Mouse (Mus musculus) myocyte (in vitro differentiated cells): ENCODE data around the gene Ehbp1l1. TPM values are rescaled to one million over a fixed set of nuclear protein-coding genes. Genes with fewer than 3 reads are reported as not detected.
A peak's percentile ranks its signal among the peaks of the same experiment; 100 is the strongest.

Source experiments
- H3K27me3 ChIP-seq: one replicate; pipeline ENCODE4 v1.6.1; 2011; ENCODE audit not compliant: control insufficient read depth, insufficient read depth, insufficient read length
- H3K36me3 ChIP-seq: one replicate; pipeline ENCODE4 v1.6.1; 2011; ENCODE audit not compliant: control insufficient read depth, insufficient read depth
- H3K4me2 ChIP-seq: one replicate; pipeline ENCODE4 v1.6.1; 2011; ENCODE audit warnings: low read depth, control low read depth
- H3K4me3 ChIP-seq: one replicate; pipeline ENCODE4 v1.5.1; 2011; ENCODE audit warnings: mild to moderate bottlenecking, control low read depth, moderate library complexity
- H3K79me2 ChIP-seq: one replicate; pipeline ENCODE4 v1.6.1; 2011; ENCODE audit not compliant: control insufficient read depth, insufficient read depth
- H3ac ChIP-seq: one replicate; pipeline ENCODE4 v1.6.1; 2011; ENCODE audit not compliant: control insufficient read depth, insufficient read length
- CEBPB ChIP-seq: IDR thresholded peaks from 2 replicates; pipeline ENCODE4 v1.6.1; 2011; ENCODE audit warnings: mild to moderate bottlenecking, moderate library complexity; ENCODE audit not compliant: poor library complexity, insufficient read depth, severe bottlenecking
- E2F4 ChIP-seq: IDR thresholded peaks from one replicate; pipeline ENCODE4 v1.6.1; 2011; ENCODE audit warnings: mild to moderate bottlenecking, control low read depth, moderate library complexity; ENCODE audit not compliant: insufficient read depth
- MAX ChIP-seq: IDR thresholded peaks from one replicate; pipeline ENCODE4 v1.6.1; 2011; ENCODE audit warnings: low read depth, mild to moderate bottlenecking, control low read depth
- MYOD1 ChIP-seq, 3 experiments: IDR thresholded peaks; one replicate each; pipeline ENCODE4 v1.6.1; 2011; ENCODE audit warnings: control low read depth in 2 of 3, low read depth in 2 of 3, mild to moderate bottlenecking in 2 of 3, moderate library complexity in 1 of 3; ENCODE audit not compliant: insufficient read length in 2 of 3, control insufficient read depth in 1 of 3
- MYOG ChIP-seq, 3 experiments: IDR thresholded peaks; one replicate each; pipeline ENCODE4 v1.6.1; 2011; ENCODE audit warnings: control low read depth in 2 of 3, low read depth in 2 of 3, mild to moderate bottlenecking in 2 of 3; ENCODE audit not compliant: insufficient read length in 2 of 3, control insufficient read depth in 1 of 3, insufficient read depth in 1 of 3
- POLR2A ChIP-seq: IDR thresholded peaks from one replicate; pipeline ENCODE4 v1.6.1; 2011; ENCODE audit warnings: low read depth, mild to moderate bottlenecking, control low read depth, moderate library complexity; ENCODE audit not compliant: insufficient read length
- POLR2AphosphoS2 ChIP-seq: IDR thresholded peaks from one replicate; pipeline ENCODE4 v1.6.1; 2011; ENCODE audit warnings: low read depth, control low read depth; ENCODE audit not compliant: insufficient read length
- REST ChIP-seq: IDR thresholded peaks from one replicate; pipeline ENCODE4 v1.6.1; 2011; ENCODE audit warnings: mild to moderate bottlenecking, control low read depth, moderate library complexity; ENCODE audit not compliant: insufficient read depth, insufficient read length
- SRF ChIP-seq: IDR thresholded peaks from one replicate; pipeline ENCODE4 v1.6.1; 2011; ENCODE audit warnings: low read depth; ENCODE audit not compliant: control insufficient read depth, insufficient read length
- TCF12 ChIP-seq: IDR thresholded peaks from one replicate; pipeline ENCODE4 v1.6.1; 2011; ENCODE audit warnings: mild to moderate bottlenecking, control low read depth; ENCODE audit not compliant: poor library complexity, insufficient read depth, severe bottlenecking
- TCF3 ChIP-seq: IDR thresholded peaks from one replicate; pipeline ENCODE4 v1.6.1; 2011; ENCODE audit warnings: low read depth, control low read depth; ENCODE audit not compliant: insufficient read length
- USF1 ChIP-seq: IDR thresholded peaks from one replicate; pipeline ENCODE4 v1.6.1; 2011; ENCODE audit warnings: low read depth, mild to moderate bottlenecking, control low read depth, moderate library complexity
- polyA plus RNA-seq: library from polyadenylated mRNA; unstranded; fragments of >200 nt; fragmentation: generic; extraction: Trizol; gene quantifications from one replicate; pipeline ENCODE4 v1.2.1, GENCODE M21; 2012; ENCODE audit warnings: missing spikeins

Ehbp1l1 gene
- polyA plus RNA-seq, 1 experiment, result 97.4 TPM

DNA sequence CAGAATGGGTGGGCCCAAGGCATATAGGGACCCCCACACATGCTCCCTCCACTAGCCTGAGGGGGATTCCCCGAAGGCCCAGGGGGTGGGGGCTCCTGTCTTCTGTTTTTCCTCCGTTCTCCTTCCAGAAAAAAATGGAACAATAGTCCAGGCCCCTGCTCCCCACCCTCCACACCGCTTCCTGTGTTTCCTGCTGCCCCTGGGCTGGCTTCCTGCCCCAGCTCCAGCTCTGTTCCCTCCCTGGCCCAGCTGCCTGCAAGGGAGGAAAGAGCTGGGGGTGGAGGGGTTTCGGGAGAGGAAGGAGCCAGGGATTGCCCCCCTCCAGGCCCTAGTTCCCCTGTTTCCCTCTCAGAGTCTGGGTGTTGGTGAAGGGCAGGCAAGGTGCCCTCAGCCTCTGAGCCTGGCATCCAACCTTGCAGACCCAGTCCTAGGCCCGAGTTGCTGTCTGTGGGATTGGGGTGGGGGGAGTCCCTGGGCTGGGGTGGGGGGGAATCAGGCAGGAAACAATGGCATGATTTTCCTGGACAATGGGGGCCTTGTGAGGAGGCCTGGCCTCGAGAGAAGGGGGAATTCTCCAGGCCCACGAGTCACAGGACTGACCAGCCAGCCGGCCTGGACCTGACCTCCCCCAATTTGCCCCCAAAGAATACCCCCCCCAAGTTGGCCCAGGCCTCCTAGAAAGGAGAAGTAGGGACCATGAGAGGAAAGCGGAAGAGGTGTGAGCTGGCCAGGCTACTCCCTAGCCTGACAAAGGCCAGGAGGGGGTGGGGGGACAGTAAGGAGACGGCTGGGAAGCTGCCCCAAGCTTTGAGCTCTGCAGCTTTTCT is 33.8 kb downstream of the Ehbp1l1 start:
- TF ChIP-seq CEBPB (no peak), E2F4 (no peak), TCF3 (no peak), USF1 (no peak), MAX (no peak), MYOD1 (IDR thresholded peaks at IDR 0.05; ENCODE audit: control insufficient read depth in 1 of 3, insufficient read length in 2 of 3, low read depth in 2 of 3) (no peak), POLR2A (no peak), TCF12 (no peak), REST (no peak), POLR2AphosphoS2 (no peak), MYOG (IDR thresholded peaks at IDR 0.05; ENCODE audit: control insufficient read depth in 1 of 3, insufficient read depth in 1 of 3, insufficient read length in 2 of 3, low read depth in 2 of 3) (no peak), SRF (no peak)
- Histone ChIP-seq H3K4me3 (peak overlapping the region; percentile 94), H3K27me3 (no peaks in the 10 kb centered on the region), H3K36me3 (peaks cover 3% of the 10 kb centered on the region), H3K4me2 (peak overlapping the region; percentile 95), H3K79me2 (peaks cover 50% of the 10 kb centered on the region), H3ac (no peak overlapping the region)

DNA sequence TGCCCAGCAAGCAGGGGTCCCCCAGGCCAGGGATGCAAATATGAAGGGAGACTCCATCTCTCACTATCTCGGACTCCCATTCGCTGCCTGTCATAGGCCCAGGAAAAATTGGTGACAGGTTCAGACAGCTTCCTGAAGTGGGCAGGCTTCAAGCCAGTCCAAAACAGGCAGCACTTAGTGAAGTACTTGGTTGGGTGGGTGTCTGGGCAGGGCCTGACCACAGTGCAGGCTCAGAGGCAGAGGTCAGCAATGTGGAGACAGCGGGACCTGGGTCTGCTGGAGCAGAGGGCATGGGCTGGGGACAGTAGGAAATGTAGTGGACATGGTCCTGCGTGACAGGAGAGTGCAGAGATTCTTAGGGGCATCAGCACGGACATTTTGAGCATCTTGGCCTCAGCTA is 34.5 kb downstream of the Ehbp1l1 start:
- Histone ChIP-seq H3K4me2 (peak overlapping the region; percentile 95), H3ac (no peak overlapping the region), H3K36me3 (peaks cover 3% of the 10 kb centered on the region), H3K27me3 (no peaks in the 10 kb centered on the region), H3K4me3 (peak overlapping the region; percentile 94), H3K79me2 (peaks cover 52% of the 10 kb centered on the region)
- TF ChIP-seq TCF3, result no peak
- TF ChIP-seq USF1, result no peak
- TF ChIP-seq TCF12, result no peak
- TF ChIP-seq POLR2AphosphoS2, result no peak
- TF ChIP-seq MAX, result no peak
- no peak for TF ChIP-seq E2F4
- TF ChIP-seq CEBPB, result no peak
- TF ChIP-seq MYOG (IDR thresholded peaks at IDR 0.05; ENCODE audit: control insufficient read depth in 1 of 3, insufficient read depth in 1 of 3, insufficient read length in 2 of 3, low read depth in 2 of 3), result no peak
- no peak for TF ChIP-seq MYOD1 (IDR thresholded peaks at IDR 0.05; ENCODE audit: control insufficient read depth in 1 of 3, insufficient read length in 2 of 3, low read depth in 2 of 3)
- TF ChIP-seq REST, result no peak
- TF ChIP-seq SRF, result no peak
- no peak for TF ChIP-seq POLR2A

DNA sequence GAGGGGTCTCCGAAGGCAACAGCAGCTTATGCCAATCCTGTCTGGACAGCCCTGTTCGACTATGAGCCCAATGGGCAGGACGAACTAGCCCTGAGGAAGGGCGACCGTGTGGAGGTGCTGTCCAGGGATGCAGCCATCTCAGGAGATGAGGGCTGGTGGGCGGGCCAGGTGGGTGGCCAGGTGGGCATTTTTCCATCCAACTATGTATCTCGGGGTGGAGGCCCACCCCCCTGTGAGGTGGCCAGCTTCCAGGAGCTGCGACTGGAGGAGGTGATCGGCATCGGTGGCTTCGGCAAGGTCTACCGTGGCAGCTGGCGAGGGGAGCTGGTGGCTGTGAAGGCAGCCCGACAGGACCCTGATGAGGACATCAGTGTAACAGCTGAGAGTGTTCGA is 35.8 kb downstream of the Ehbp1l1 start:
- peaks cover 3% of the 10 kb centered on the region for H3K36me3 ChIP-seq
- no peaks in the 10 kb centered on the region for H3K27me3 ChIP-seq
- peak overlapping the region; percentile 22 for H3ac ChIP-seq
- peaks cover 52% of the 10 kb centered on the region for H3K79me2 ChIP-seq
- peak in 2 of 3 experiments; percentile 14 to 32 for TF ChIP-seq MYOG (IDR thresholded peaks at IDR 0.05; ENCODE audit: control insufficient read depth in 1 of 3, insufficient read depth in 1 of 3, insufficient read length in 2 of 3, low read depth in 2 of 3)
- peak in 1 of 3 experiments; percentile 18 for TF ChIP-seq MYOD1 (IDR thresholded peaks at IDR 0.05; ENCODE audit: control insufficient read depth in 1 of 3, insufficient read length in 2 of 3, low read depth in 2 of 3)
- TF ChIP-seq SRF, result no peak
- no peak for TF ChIP-seq TCF3
- no peak for TF ChIP-seq E2F4
- H3K4me2 ChIP-seq, result peak overlapping the region; percentile 95
- H3K4me3 ChIP-seq, result peak overlapping the region; percentile 94

DNA sequence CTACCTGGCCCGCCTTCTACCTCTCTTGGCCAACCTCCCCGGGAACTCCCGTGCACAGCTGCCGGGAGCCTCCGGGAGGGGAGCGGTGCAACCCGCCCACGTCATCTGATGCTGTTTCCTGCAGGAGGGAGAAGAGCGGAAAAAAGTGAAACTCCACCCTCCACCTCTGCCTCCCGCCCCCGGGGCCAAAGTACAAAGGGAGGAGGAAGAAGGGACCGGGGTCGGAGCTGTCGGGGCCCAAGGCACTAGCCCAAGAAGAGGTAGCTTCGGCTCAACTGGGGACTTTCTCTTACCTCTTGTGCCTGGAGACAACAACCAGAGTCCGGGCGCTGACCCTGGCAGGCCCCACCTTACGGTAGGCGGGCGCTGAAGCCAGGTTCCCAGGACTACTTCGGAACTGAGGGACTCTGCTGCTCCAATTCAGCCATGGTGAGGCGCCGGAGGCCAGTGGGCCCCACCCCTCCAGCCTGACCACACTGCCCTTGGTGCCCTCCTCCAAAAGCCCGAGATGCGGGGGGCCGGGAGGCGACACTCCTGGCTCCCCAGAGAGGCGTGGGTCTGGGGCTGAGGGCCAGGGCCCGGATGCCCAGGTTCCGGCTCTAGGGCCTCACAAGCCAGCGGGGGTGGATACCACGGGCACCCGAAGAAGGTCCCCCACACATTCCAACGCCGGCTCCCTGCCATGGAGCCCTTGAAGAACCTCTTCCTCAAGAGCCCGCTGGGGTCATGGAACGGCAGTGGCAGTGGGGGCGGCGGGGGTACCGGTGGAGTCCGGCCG is 36.4 kb downstream of the Ehbp1l1 start:
- Histone ChIP-seq H3K36me3 (peaks cover 3% of the 10 kb centered on the region), H3K79me2 (peaks cover 52% of the 10 kb centered on the region), H3K4me3 (peak overlapping the region; percentile 94), H3K4me2 (peak overlapping the region; percentile 95), H3K27me3 (no peaks in the 10 kb centered on the region), H3ac (peak overlapping the region; percentile 22)
- TF ChIP-seq MYOD1 (IDR thresholded peaks at IDR 0.05; ENCODE audit: control insufficient read depth in 1 of 3, insufficient read length in 2 of 3, low read depth in 2 of 3) (peak in 2 of 3 experiments; percentile 4 to 62), POLR2A (peak; percentile 61), SRF (no peak), MAX (no peak), USF1 (no peak), POLR2AphosphoS2 (peak; percentile 37), REST (no peak), MYOG (IDR thresholded peaks at IDR 0.05; ENCODE audit: control insufficient read depth in 1 of 3, insufficient read depth in 1 of 3, insufficient read length in 2 of 3, low read depth in 2 of 3) (peak in 2 of 3 experiments; percentile 47 to 75), E2F4 (no peak), TCF3 (no peak)
